14 mouse cellular contexts compared by ENCODE assay signal in the genomic region with DNA sequence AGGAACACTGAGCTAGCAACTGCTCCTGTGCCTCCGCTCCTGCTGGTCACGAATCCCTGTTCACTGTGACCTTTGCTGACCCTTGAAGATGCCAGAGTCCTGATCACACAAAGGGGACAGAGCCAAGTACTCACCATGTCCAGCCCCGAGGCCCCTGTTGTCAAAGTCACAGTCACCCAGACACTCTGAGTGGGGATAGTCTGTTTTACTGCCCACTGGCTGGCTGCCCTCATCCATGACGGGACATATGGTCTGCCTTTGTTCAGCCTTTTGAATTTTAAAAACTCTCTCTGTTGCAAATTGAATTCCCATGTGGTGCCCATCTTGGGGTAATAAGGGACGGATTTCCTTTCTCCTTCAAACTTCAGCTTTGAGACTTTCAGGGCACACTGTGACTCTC. TPM values are rescaled to one million over a fixed set of nuclear protein-coding genes. Genes with fewer than 3 reads are reported as not detected.
DNase-seq lines count a peak whose midpoint lies in the region; ATAC-seq and TF ChIP-seq lines count a peak whose summit lies in the region.
"Had no signal": no experiment of that assay in that cellular context is flagged by ENCODE, and none has a peak within 500 bp of the region (broad histone marks: within the 10 kb centered on the region; RNA-seq: fewer than 3 reads in every experiment).

No protein-coding gene starts in this region.

- TF ChIP-seq CTCF in midbrain, postnatal 0 days (IDR thresholded peaks at IDR 0.05): no peak

- DNase-seq in forebrain, embryonic 14.5 days (ENCODE audit: low spot score): peak; percentile 21
- DNase-seq in midbrain, postnatal 0 days (ENCODE audit: low spot score): peak; percentile 6
- no peak for DNase-seq in midbrain, embryonic 11.5 days (ENCODE audit: low spot score, missing footprints)
- DNase-seq in embryonic facial prominence, embryonic 14.5 days (ENCODE audit: low spot score): peak; percentile 53
- peak; percentile 54 for DNase-seq in mesoderm, embryonic 11.5 days (ENCODE audit: low read depth, low spot score)
- DNase-seq in cerebellum, adult 9-10 months: no peak
- DNase-seq in adrenal gland, postnatal 4 days (ENCODE audit: low spot score in 2 of 2): no peak
- DNase-seq: cerebellum, adult 11 months; heart, adult 2 months; kidney, adult 2 months; liver; lung, adult 18-20 months; lung, postnatal 36 days had no signal

- H3K4me3 ChIP-seq in forebrain, embryonic 14.5 days (ENCODE audit: low read depth, low read length): no peak overlapping the region
- no peak overlapping the region for H3K4me3 ChIP-seq in forebrain, embryonic 12.5 days (replicated peaks)
- no peak overlapping the region for H3K4me3 ChIP-seq in midbrain, postnatal 0 days (ENCODE audit: low read depth, low read length)
- H3K4me3 ChIP-seq in midbrain, embryonic 11.5 days (ENCODE audit: low read depth, low read length): no peak overlapping the region
- no peak overlapping the region for H3K4me3 ChIP-seq in embryonic facial prominence, embryonic 14.5 days (ENCODE audit: low read depth, low read length)
- H3K4me3 ChIP-seq: heart, adult 2 months had no signal

- no peaks in the 10 kb centered on the region for H3K27me3 ChIP-seq in forebrain, embryonic 14.5 days (replicated peaks; ENCODE audit: control insufficient read depth, insufficient read depth, low read length)
- no peaks in the 10 kb centered on the region for H3K27me3 ChIP-seq in forebrain, embryonic 12.5 days
- H3K27me3 ChIP-seq in midbrain, postnatal 0 days (ENCODE audit: insufficient read depth, low read length): no peaks in the 10 kb centered on the region
- H3K27me3 ChIP-seq in midbrain, embryonic 11.5 days (ENCODE audit: control insufficient read depth, insufficient read depth, low read length): no peaks in the 10 kb centered on the region
- no peaks in the 10 kb centered on the region for H3K27me3 ChIP-seq in embryonic facial prominence, embryonic 14.5 days (replicated peaks; ENCODE audit: control insufficient read depth, insufficient read depth, low read length)

- H3K27ac ChIP-seq in forebrain, embryonic 14.5 days (ENCODE audit: low read depth, low read length): no peak overlapping the region
- no peak overlapping the region for H3K27ac ChIP-seq in forebrain, embryonic 12.5 days
- H3K27ac ChIP-seq in midbrain, postnatal 0 days (ENCODE audit: low read depth, low read length): no peak overlapping the region
- no peak overlapping the region for H3K27ac ChIP-seq in midbrain, embryonic 11.5 days (ENCODE audit: low read depth, low read length)
- peak overlapping the region; percentile 49; the same call in 1 of the 2 replicates for H3K27ac ChIP-seq in embryonic facial prominence, embryonic 14.5 days (replicated peaks; ENCODE audit: low read depth, low read length)
- H3K27ac ChIP-seq: heart, adult 2 months had no signal

- ATAC-seq in forebrain, embryonic 14.5 days: no peak
- ATAC-seq in forebrain, embryonic 12.5 days (ENCODE audit: low FRiP score): no peak
- no peak for ATAC-seq in midbrain, postnatal 0 days (ENCODE audit: low FRiP score)
- no peak; the same call in 1 of the 2 replicates for ATAC-seq in midbrain, embryonic 11.5 days (ENCODE audit: low FRiP score)
- ATAC-seq in embryonic facial prominence, embryonic 14.5 days (ENCODE audit: low read depth): no peak

- H3K9me3 ChIP-seq in forebrain, embryonic 14.5 days (replicated peaks; ENCODE audit: control insufficient read depth, low read length): no peaks in the 10 kb centered on the region
- no peaks in the 10 kb centered on the region for H3K9me3 ChIP-seq in forebrain, embryonic 12.5 days
- no peaks in the 10 kb centered on the region for H3K9me3 ChIP-seq in midbrain, postnatal 0 days (ENCODE audit: low read length)
- H3K9me3 ChIP-seq in midbrain, embryonic 11.5 days (ENCODE audit: control insufficient read depth, low read length): no peaks in the 10 kb centered on the region
- H3K9me3 ChIP-seq in embryonic facial prominence, embryonic 14.5 days (ENCODE audit: control insufficient read depth, low read length): no peaks in the 10 kb centered on the region

- 36% methylated on average over 5 of the region's 5 CpGs for WGBS in forebrain, embryonic 14.5 days
- 39% methylated on average over 5 of the region's 5 CpGs for WGBS in forebrain, embryonic 12.5 days
- 11% methylated on average over 5 of the region's 5 CpGs for WGBS in midbrain, postnatal 0 days
- 17% methylated on average over 5 of the region's 5 CpGs for WGBS in midbrain, embryonic 11.5 days
- 23% methylated on average over 5 of the region's 5 CpGs for WGBS in embryonic facial prominence, embryonic 14.5 days

- no peak overlapping the region for H3K9ac ChIP-seq in forebrain, embryonic 14.5 days (ENCODE audit: low read length)
- H3K9ac ChIP-seq in forebrain, embryonic 12.5 days: no peak overlapping the region
- H3K9ac ChIP-seq in midbrain, postnatal 0 days (replicated peaks; ENCODE audit: low read length, poor library complexity, severe bottlenecking): no peak overlapping the region
- no peak overlapping the region for H3K9ac ChIP-seq in midbrain, embryonic 11.5 days (ENCODE audit: low read length)
- H3K9ac ChIP-seq in embryonic facial prominence, embryonic 14.5 days (ENCODE audit: low read depth, low read length): no peak overlapping the region

- no peaks in the 10 kb centered on the region for H3K36me3 ChIP-seq in forebrain, embryonic 14.5 days (ENCODE audit: control insufficient read depth, insufficient read depth, low read length)
- H3K36me3 ChIP-seq in forebrain, embryonic 12.5 days (replicated peaks): no peaks in the 10 kb centered on the region
- H3K36me3 ChIP-seq in midbrain, postnatal 0 days (ENCODE audit: insufficient read depth, low read length): no peaks in the 10 kb centered on the region
- H3K36me3 ChIP-seq in midbrain, embryonic 11.5 days (ENCODE audit: control insufficient read depth, insufficient read depth, low read length): no peaks in the 10 kb centered on the region
- no peaks in the 10 kb centered on the region for H3K36me3 ChIP-seq in embryonic facial prominence, embryonic 14.5 days (ENCODE audit: control insufficient read depth, insufficient read depth, low read length)

- H3K4me1 ChIP-seq in forebrain, embryonic 14.5 days (ENCODE audit: control insufficient read depth, insufficient read depth, low read length): 0 out of 2 replicates have a peak, but pooled peaks cover 3% of the 10 kb centered on the region
- H3K4me1 ChIP-seq in forebrain, embryonic 12.5 days: peaks cover 6% of the 10 kb centered on the region; the same call in 1 of the 2 replicates
- no peaks in the 10 kb centered on the region for H3K4me1 ChIP-seq in midbrain, postnatal 0 days (ENCODE audit: insufficient read depth, low read length)
- peaks cover 6% of the 10 kb centered on the region for H3K4me1 ChIP-seq in midbrain, embryonic 11.5 days (ENCODE audit: control insufficient read depth, insufficient read depth, low read length)
- peaks cover 8% of the 10 kb centered on the region; the same call in 1 of the 2 replicates for H3K4me1 ChIP-seq in embryonic facial prominence, embryonic 14.5 days (ENCODE audit: control insufficient read depth, insufficient read depth, low read length)

- no peak overlapping the region for H3K4me2 ChIP-seq in forebrain, embryonic 14.5 days (ENCODE audit: low read length)
- H3K4me2 ChIP-seq in forebrain, embryonic 12.5 days: no peak overlapping the region
- no peak overlapping the region for H3K4me2 ChIP-seq in midbrain, postnatal 0 days (ENCODE audit: low read depth, low read length, poor library complexity, severe bottlenecking)
- no peak overlapping the region for H3K4me2 ChIP-seq in midbrain, embryonic 11.5 days
- no peak overlapping the region for H3K4me2 ChIP-seq in embryonic facial prominence, embryonic 14.5 days (ENCODE audit: low read depth, low read length)

RNA-seq across cellular contexts. Expression of a gene that starts 28.3 kb away (rescaled TPM):
- 9.1 and 9.4 TPM in 2 replicates for polyA plus RNA-seq in forebrain, embryonic 14.5 days (2014; fragmentation: Nextera tagmentation; extraction: Ambion mirVana)
- 10.0 and 11.1 TPM in 2 replicates for polyA plus RNA-seq in forebrain, embryonic 12.5 days (2016; fragmentation: Nextera tagmentation; extraction: Ambion mirVana)
- total RNA-seq in midbrain, postnatal 0 days (2014; rRNA removed): 16.8 and 17.2 TPM in 2 replicates
- 7.5 and 8.5 TPM in 2 replicates for polyA plus RNA-seq in midbrain, postnatal 0 days (2015; fragmentation: Nextera tagmentation; extraction: Ambion mirVana)
- 8.7 and 10.8 TPM in 2 replicates for polyA plus RNA-seq in midbrain, embryonic 11.5 days (2014; fragmentation: Nextera tagmentation; extraction: Ambion mirVana)
- 6.7 and 7.5 TPM in 2 replicates for polyA plus RNA-seq in embryonic facial prominence, embryonic 14.5 days (2014; fragmentation: Nextera tagmentation; extraction: Ambion mirVana)
- 1 to 10 TPM; 6.4 to 7.2 TPM for total RNA-seq in adrenal gland, postnatal 4 days (2021)

RNA-seq across cellular contexts. Expression of a gene that starts 41.3 kb away (rescaled TPM):
- polyA plus RNA-seq in forebrain, embryonic 14.5 days (2014; fragmentation: Nextera tagmentation; extraction: Ambion mirVana): 2.6 and 3.4 TPM in 2 replicates
- polyA plus RNA-seq in forebrain, embryonic 12.5 days (2016; fragmentation: Nextera tagmentation; extraction: Ambion mirVana): 5.3 and 5.8 TPM in 2 replicates
- 26.3 and 27.8 TPM in 2 replicates for total RNA-seq in midbrain, postnatal 0 days (2014; rRNA removed)
- polyA plus RNA-seq in midbrain, postnatal 0 days (2015; fragmentation: Nextera tagmentation; extraction: Ambion mirVana): 3.1 and 3.4 TPM in 2 replicates
- 4.4 and 4.6 TPM in 2 replicates for polyA plus RNA-seq in midbrain, embryonic 11.5 days (2014; fragmentation: Nextera tagmentation; extraction: Ambion mirVana)
- 7.1 and 7.2 TPM in 2 replicates for polyA plus RNA-seq in embryonic facial prominence, embryonic 14.5 days (2014; fragmentation: Nextera tagmentation; extraction: Ambion mirVana)
- 10 to 100 TPM; 45.2 to 46.4 TPM for total RNA-seq in adrenal gland, postnatal 4 days (2021)

RNA-seq across cellular contexts. Expression of a gene that starts 50.4 kb away (rescaled TPM):
- 28.4 and 34.4 TPM in 2 replicates for polyA plus RNA-seq in forebrain, embryonic 14.5 days (2014; fragmentation: Nextera tagmentation; extraction: Ambion mirVana)
- 29.9 and 30.7 TPM in 2 replicates for polyA plus RNA-seq in forebrain, embryonic 12.5 days (2016; fragmentation: Nextera tagmentation; extraction: Ambion mirVana)
- total RNA-seq in midbrain, postnatal 0 days (2014; rRNA removed): 37.1 and 53.8 TPM in 2 replicates
- polyA plus RNA-seq in midbrain, postnatal 0 days (2015; fragmentation: Nextera tagmentation; extraction: Ambion mirVana): 17.4 and 18.0 TPM in 2 replicates
- polyA plus RNA-seq in midbrain, embryonic 11.5 days (2014; fragmentation: Nextera tagmentation; extraction: Ambion mirVana): 16.5 and 19.8 TPM in 2 replicates
- 22.7 and 26.6 TPM in 2 replicates for polyA plus RNA-seq in embryonic facial prominence, embryonic 14.5 days (2014; fragmentation: Nextera tagmentation; extraction: Ambion mirVana)
- 10 to 100 TPM; 20.9 to 21.2 TPM for total RNA-seq in adrenal gland, postnatal 4 days (2021)

Comparison
In these comparisons a context has a peak if more than half of its experiments do, and no peak if none do; other contexts are left out.
1. DNase-seq: peak in forebrain, embryonic 14.5 days (single experiment), midbrain, postnatal 0 days (single experiment), embryonic facial prominence, embryonic 14.5 days (single experiment) and mesoderm, embryonic 11.5 days (single experiment); none in midbrain, embryonic 11.5 days (single experiment), cerebellum, adult 9-10 months (single experiment) and adrenal gland, postnatal 4 days (0 of 2).